Mouse (Mus musculus): ENCODE measurements around the gene Ostn. TPM values are rescaled to one million over a fixed set of nuclear protein-coding genes. Genes with fewer than 3 reads are reported as not detected.

Ostn gene
- total RNA-seq (2023) = not detected in 4 replicates

GRCm38 (mm10) chr16:27307189-27307588, at the start of gene Ostn:
Gene Ostn (plus strand): TSS chr16:27307489.

GRCm38 (mm10) chr16:27370191-27370590, 62.9 kb downstream of the Ostn start, which contains the start of gene Uts2b:
Gene Uts2b (minus strand): TSS chr16:27370239.

GRCm38 (mm10) chr16:27388761-27389451, 81.6 kb downstream of the Ostn start, which contains the start of gene Ccdc50:
Gene Ccdc50 (plus strand): TSS chr16:27388869.

Other genes starting within 250 kb of the Ostn start
- gene Uts2b, start 62.8 kb downstream of the Ostn start, total RNA-seq (2023) = not detected in 4 replicates
- gene Ccdc50, start 81.4 kb downstream of the Ostn start, total RNA-seq (2023) = 131 to 145 TPM (median 138 TPM) in 4 replicates

Measured in B cell, adult 62 days (primary cell).